ENCODE assay signal across 11 mouse cellular contexts in the genomic region with DNA sequence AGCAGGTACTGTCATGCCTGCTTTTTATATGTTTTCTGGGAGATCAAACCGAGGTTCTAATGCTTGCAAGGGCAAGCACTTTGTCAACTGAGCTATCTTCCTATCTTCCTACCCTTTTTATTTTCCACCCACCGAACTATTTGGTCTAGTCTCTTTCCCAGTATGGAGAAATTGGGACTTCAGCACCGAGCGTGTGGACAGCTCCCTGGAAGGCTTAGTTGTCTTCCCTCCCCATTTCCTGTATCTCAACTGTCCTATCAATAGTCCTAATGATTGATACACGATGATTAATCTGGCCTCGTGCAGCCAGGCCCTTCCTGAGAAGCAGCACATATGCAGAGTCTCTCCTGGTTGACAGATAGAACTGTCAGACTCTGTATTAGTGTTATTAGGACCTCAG.
A peak's percentile ranks its signal among the peaks of the same experiment; 100 is the strongest.
DNase-seq lines count a peak whose midpoint lies in the region; ATAC-seq and TF ChIP-seq lines count a peak whose summit lies in the region.
"Had no signal": no experiment of that assay in that cellular context is flagged by ENCODE, and none has a peak within 500 bp of the region (broad histone marks: within the 10 kb centered on the region; RNA-seq: fewer than 3 reads in every experiment).

No protein-coding gene starts in this region.

- H3K27me3 ChIP-seq in forebrain, embryonic 10.5 days (ENCODE audit: poor library complexity, severe bottlenecking) = no peaks in the 10 kb centered on the region
- 0 out of 2 replicates have a peak, but pooled peaks cover 3% of the 10 kb centered on the region for H3K27me3 ChIP-seq in forebrain, embryonic 12.5 days
- no peaks in the 10 kb centered on the region for H3K27me3 ChIP-seq in lung, postnatal 0 days (replicated peaks; ENCODE audit: insufficient read depth, low read length)
- H3K27me3 ChIP-seq: stomach, embryonic 15.5 days had no signal

- no peak overlapping the region for H3K4me2 ChIP-seq in forebrain, embryonic 12.5 days
- H3K4me2 ChIP-seq in lung, postnatal 0 days (replicated peaks; ENCODE audit: low read depth, low read length) = no peak overlapping the region
- H3K4me2 ChIP-seq: stomach, embryonic 15.5 days had no signal

- TF ChIP-seq CTCF in lung, postnatal 0 days (IDR thresholded peaks at IDR 0.05) = no peak

- no peak for ATAC-seq in forebrain, embryonic 12.5 days (ENCODE audit: low FRiP score)
- ATAC-seq in lung, postnatal 0 days = no peak

- H3K9me3 ChIP-seq in forebrain, embryonic 10.5 days = no peaks in the 10 kb centered on the region
- H3K9me3 ChIP-seq in forebrain, embryonic 12.5 days = no peaks in the 10 kb centered on the region
- H3K9me3 ChIP-seq in lung, postnatal 0 days (ENCODE audit: low read length) = no peaks in the 10 kb centered on the region
- H3K9me3 ChIP-seq: stomach, embryonic 15.5 days had no signal

- no peak for TF ChIP-seq EP300 in lung, postnatal 0 days (IDR thresholded peaks at IDR 0.05)

- H3K36me3 ChIP-seq in forebrain, embryonic 10.5 days (replicated peaks) = no peaks in the 10 kb centered on the region
- no peaks in the 10 kb centered on the region for H3K36me3 ChIP-seq in forebrain, embryonic 12.5 days (replicated peaks)
- no peaks in the 10 kb centered on the region for H3K36me3 ChIP-seq in lung, postnatal 0 days (ENCODE audit: insufficient read depth, low read length)
- H3K36me3 ChIP-seq: stomach, embryonic 15.5 days had no signal

- WGBS in forebrain, embryonic 10.5 days = 34% methylated on average over 6 of the region's 6 CpGs
- 33% methylated on average over 6 of the region's 6 CpGs for WGBS in forebrain, embryonic 12.5 days
- 23% methylated on average over 6 of the region's 6 CpGs for WGBS in lung, postnatal 0 days

- no peak overlapping the region for H3K27ac ChIP-seq in forebrain, embryonic 10.5 days
- no peak overlapping the region for H3K27ac ChIP-seq in forebrain, embryonic 12.5 days
- no peak overlapping the region for H3K27ac ChIP-seq in lung, postnatal 0 days (ENCODE audit: low read length)
- H3K27ac ChIP-seq: stomach, embryonic 15.5 days had no signal

- DNase-seq in forebrain, embryonic 10.5 days (ENCODE audit: extremely low spot score, low spot score) = peak; percentile 28
- peak; percentile 6 for DNase-seq in lung, postnatal 0 days (ENCODE audit: low spot score)
- DNase-seq in lung, adult 18-20 months = no peak
- peak; percentile 41 for DNase-seq in NIH3T3 (ENCODE audit: low read depth)
- DNase-seq in forelimb bud, embryonic 11.5 days (ENCODE audit: low read depth, low spot score) = peak; percentile 32
- DNase-seq in layer of hippocampus, adult 11-12 months (ENCODE audit: low spot score) = no peak
- DNase-seq in cerebellum, adult 9-11 months = no peak
- DNase-seq: B cell, adult 2 months; left cerebral cortex, postnatal 4 days had no signal

- no peak overlapping the region for H3K9ac ChIP-seq in forebrain, embryonic 12.5 days
- no peak overlapping the region for H3K9ac ChIP-seq in lung, postnatal 0 days (replicated peaks; ENCODE audit: low read depth)
- H3K9ac ChIP-seq: stomach, embryonic 15.5 days had no signal

- H3K4me3 ChIP-seq in forebrain, embryonic 10.5 days = no peak overlapping the region
- no peak overlapping the region for H3K4me3 ChIP-seq in forebrain, embryonic 12.5 days (replicated peaks)
- no peak overlapping the region for H3K4me3 ChIP-seq in lung, postnatal 0 days (ENCODE audit: low read depth, low read length)
- H3K4me3 ChIP-seq: stomach, embryonic 15.5 days had no signal

- H3K4me1 ChIP-seq in forebrain, embryonic 10.5 days = no peaks in the 10 kb centered on the region
- no peaks in the 10 kb centered on the region for H3K4me1 ChIP-seq in forebrain, embryonic 12.5 days
- H3K4me1 ChIP-seq in lung, postnatal 0 days (ENCODE audit: insufficient read depth, low read depth, low read length) = no peaks in the 10 kb centered on the region
- H3K4me1 ChIP-seq: stomach, embryonic 15.5 days had no signal

Comparison
In these comparisons a context has a peak if more than half of its experiments do, and no peak if none do; other contexts are left out.
1. DNase-seq: peak in forebrain, embryonic 10.5 days (single experiment), lung, postnatal 0 days (single experiment), NIH3T3 (single experiment) and forelimb bud, embryonic 11.5 days (single experiment); none in lung, adult 18-20 months (0 of 2), layer of hippocampus, adult 11-12 months (single experiment) and cerebellum, adult 9-11 months (single experiment).